Mouse (Mus musculus): ENCODE results near the gene Gpc6. TPM values are rescaled to one million over a fixed set of nuclear protein-coding genes. Genes with fewer than 3 reads are reported as not detected.

Gpc6 gene
- total and polyA plus RNA-seq, 2 experiments from 2014 or later: 11.0 to 17.1 TPM

GRCm38 (mm10) chr14:117569278-117569677, 644.2 kb downstream of the Gpc6 start:
- Histone ChIP-seq H3K4me3 (ENCODE audit: low read depth, low read length) (no peak overlapping the region), H3K27me3 (ENCODE audit: control insufficient read depth, insufficient read depth, low read length) (no peaks in the 10 kb centered on the region), H3K4me1 (ENCODE audit: control insufficient read depth, insufficient read depth) (no peaks in the 10 kb centered on the region), H3K27ac (ENCODE audit: low read depth) (no peak overlapping the region), H3K4me2 (ENCODE audit: low read depth, low read length) (no peak overlapping the region), H3K9ac (replicated peaks; ENCODE audit: low read depth, low read length) (no peak overlapping the region), H3K9me3 (replicated peaks; ENCODE audit: control insufficient read depth, low read length) (no peaks in the 10 kb centered on the region), H3K36me3 (replicated peaks; ENCODE audit: control insufficient read depth, insufficient read depth, low read length) (no peaks in the 10 kb centered on the region)
- no peak for TF ChIP-seq CTCF (IDR thresholded peaks at IDR 0.05; ENCODE audit: low read depth)
- TF ChIP-seq EP300 (IDR thresholded peaks at IDR 0.05; ENCODE audit: low read depth): no peak
- ATAC-seq (ENCODE audit: insufficient read depth, low read depth) (no peak), DNase-seq (ENCODE audit: low spot score) (no peak)
- 78% methylated on average over 4 of the region's 4 CpGs for WGBS

GRCm38 (mm10) chr14:117572213-117572612, 647.1 kb downstream of the Gpc6 start:
- Histone ChIP-seq H3K9me3 (replicated peaks; ENCODE audit: control insufficient read depth, low read length) (no peaks in the 10 kb centered on the region), H3K4me1 (ENCODE audit: control insufficient read depth, insufficient read depth) (no peaks in the 10 kb centered on the region), H3K27me3 (ENCODE audit: control insufficient read depth, insufficient read depth, low read length) (no peaks in the 10 kb centered on the region), H3K27ac (ENCODE audit: low read depth) (no peak overlapping the region), H3K36me3 (replicated peaks; ENCODE audit: control insufficient read depth, insufficient read depth, low read length) (no peaks in the 10 kb centered on the region), H3K4me3 (ENCODE audit: low read depth, low read length) (no peak overlapping the region), H3K4me2 (ENCODE audit: low read depth, low read length) (no peak overlapping the region), H3K9ac (replicated peaks; ENCODE audit: low read depth, low read length) (no peak overlapping the region)
- 64% methylated on average over 8 of the region's 8 CpGs for WGBS
- ATAC-seq (ENCODE audit: insufficient read depth, low read depth): no peak
- TF ChIP-seq CTCF (IDR thresholded peaks at IDR 0.05; ENCODE audit: low read depth): no peak
- TF ChIP-seq EP300 (IDR thresholded peaks at IDR 0.05; ENCODE audit: low read depth): no peak
- DNase-seq (ENCODE audit: low spot score): no peak

- H3K27me3 ChIP-seq (ENCODE audit: control insufficient read depth, insufficient read depth, low read length): no peaks in the 10 kb centered on the region
- TF ChIP-seq CTCF (IDR thresholded peaks at IDR 0.05; ENCODE audit: low read depth): no peak
- H3K4me3 ChIP-seq (ENCODE audit: low read depth, low read length): no peak overlapping the region
- H3K9ac ChIP-seq (replicated peaks; ENCODE audit: low read depth, low read length): no peak overlapping the region
- H3K4me2 ChIP-seq (ENCODE audit: low read depth, low read length): no peak overlapping the region
- H3K4me1 ChIP-seq (ENCODE audit: control insufficient read depth, insufficient read depth): no peaks in the 10 kb centered on the region
- 75% methylated on average over 6 of the region's 6 CpGs for WGBS
- ATAC-seq (ENCODE audit: insufficient read depth, low read depth): no peak
- H3K27ac ChIP-seq (ENCODE audit: low read depth): no peak overlapping the region
- DNase-seq (ENCODE audit: low spot score): no peak
- no peaks in the 10 kb centered on the region for H3K36me3 ChIP-seq (replicated peaks; ENCODE audit: control insufficient read depth, insufficient read depth, low read length)
- H3K9me3 ChIP-seq (replicated peaks; ENCODE audit: control insufficient read depth, low read length): no peaks in the 10 kb centered on the region
Observed at GRCm38 (mm10) chr14:117574216-117574615, 649.1 kb downstream of the Gpc6 start.

GRCm38 (mm10) chr14:117581740-117582139, 656.6 kb downstream of the Gpc6 start:
- ATAC-seq (ENCODE audit: insufficient read depth, low read depth): no peak

GRCm38 (mm10) chr14:117599758-117600157, 674.6 kb downstream of the Gpc6 start:
- H3K27ac ChIP-seq (ENCODE audit: low read depth): no peak overlapping the region
- H3K27me3 ChIP-seq (ENCODE audit: control insufficient read depth, insufficient read depth, low read length): no peaks in the 10 kb centered on the region
- no peak overlapping the region for H3K9ac ChIP-seq (replicated peaks; ENCODE audit: low read depth, low read length)
- TF ChIP-seq CTCF (IDR thresholded peaks at IDR 0.05; ENCODE audit: low read depth) (no peak), EP300 (IDR thresholded peaks at IDR 0.05; ENCODE audit: low read depth) (no peak)
- ATAC-seq (ENCODE audit: insufficient read depth, low read depth) (no peak), DNase-seq (ENCODE audit: low spot score) (no peak)
- no peaks in the 10 kb centered on the region for H3K36me3 ChIP-seq (replicated peaks; ENCODE audit: control insufficient read depth, insufficient read depth, low read length)
- WGBS: 64% methylated on average over 5 of the region's 5 CpGs
- H3K4me1 ChIP-seq (ENCODE audit: control insufficient read depth, insufficient read depth): no peaks in the 10 kb centered on the region
- no peaks in the 10 kb centered on the region for H3K9me3 ChIP-seq (replicated peaks; ENCODE audit: control insufficient read depth, low read length)
- H3K4me2 ChIP-seq (ENCODE audit: low read depth, low read length): no peak overlapping the region
- no peak overlapping the region for H3K4me3 ChIP-seq (ENCODE audit: low read depth, low read length)

More at GRCm38 (mm10) chr14:117581740-117582139, 656.6 kb downstream of the Gpc6 start:
- Histone ChIP-seq H3K27ac (ENCODE audit: low read depth) (no peak overlapping the region), H3K4me2 (ENCODE audit: low read depth, low read length) (no peak overlapping the region), H3K9me3 (replicated peaks; ENCODE audit: control insufficient read depth, low read length) (no peaks in the 10 kb centered on the region), H3K9ac (replicated peaks; ENCODE audit: low read depth, low read length) (no peak overlapping the region), H3K36me3 (replicated peaks; ENCODE audit: control insufficient read depth, insufficient read depth, low read length) (no peaks in the 10 kb centered on the region), H3K27me3 (ENCODE audit: control insufficient read depth, insufficient read depth, low read length) (no peaks in the 10 kb centered on the region), H3K4me1 (ENCODE audit: control insufficient read depth, insufficient read depth) (no peaks in the 10 kb centered on the region), H3K4me3 (ENCODE audit: low read depth, low read length) (no peak overlapping the region)
- DNase-seq (ENCODE audit: low spot score): no peak
- WGBS: 83% methylated on average over 6 of the region's 6 CpGs
- TF ChIP-seq CTCF (IDR thresholded peaks at IDR 0.05; ENCODE audit: low read depth) (no peak), EP300 (IDR thresholded peaks at IDR 0.05; ENCODE audit: low read depth) (no peak)

GRCm38 (mm10) chr14:117603837-117604236, 678.7 kb downstream of the Gpc6 start:
- TF ChIP-seq CTCF (IDR thresholded peaks at IDR 0.05; ENCODE audit: low read depth) (no peak), EP300 (IDR thresholded peaks at IDR 0.05; ENCODE audit: low read depth) (no peak)
- ATAC-seq (ENCODE audit: insufficient read depth, low read depth): no peak
- Histone ChIP-seq H3K27ac (ENCODE audit: low read depth) (no peak overlapping the region), H3K4me1 (ENCODE audit: control insufficient read depth, insufficient read depth) (no peaks in the 10 kb centered on the region), H3K9me3 (replicated peaks; ENCODE audit: control insufficient read depth, low read length) (no peaks in the 10 kb centered on the region), H3K4me2 (ENCODE audit: low read depth, low read length) (no peak overlapping the region), H3K4me3 (ENCODE audit: low read depth, low read length) (no peak overlapping the region), H3K9ac (replicated peaks; ENCODE audit: low read depth, low read length) (no peak overlapping the region), H3K27me3 (ENCODE audit: control insufficient read depth, insufficient read depth, low read length) (no peaks in the 10 kb centered on the region), H3K36me3 (replicated peaks; ENCODE audit: control insufficient read depth, insufficient read depth, low read length) (no peaks in the 10 kb centered on the region)
- DNase-seq (ENCODE audit: low spot score): no peak
- 75% methylated on average over 1 of the region's 1 CpGs for WGBS

All from heart, postnatal 0 days (tissue).